Mouse (Mus musculus) embryo, embryonic 10.5 days (tissue): ENCODE results near the gene Gm20388.

Source experiments
- DNase-seq: peaks from one replicate; pipeline ENCODE4 v3.0.0-alpha.2; 2015; ENCODE audit warnings: low spot score

Gene Gm20388

DNA sequence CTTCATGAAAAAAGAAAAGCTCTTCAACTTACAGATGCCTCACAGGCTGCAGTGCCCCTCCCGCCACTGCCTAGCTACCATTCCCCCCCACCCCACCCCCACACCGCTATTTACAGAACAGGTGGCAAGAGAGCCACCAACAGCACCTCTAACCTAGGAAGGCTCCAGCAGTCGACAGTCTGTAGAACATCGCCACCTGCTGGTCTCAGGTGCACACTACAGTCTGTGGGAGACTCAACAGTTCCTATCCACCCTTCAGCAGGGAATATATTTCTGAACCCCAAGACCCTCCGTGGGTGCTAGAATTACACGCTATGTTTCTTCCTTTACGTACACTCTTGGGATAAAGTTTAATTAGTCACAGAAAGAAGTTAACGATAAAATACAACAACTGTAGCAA is 4457.6 kb downstream of the Gm20388 start:
- peak; percentile 88 for DNase-seq

DNA sequence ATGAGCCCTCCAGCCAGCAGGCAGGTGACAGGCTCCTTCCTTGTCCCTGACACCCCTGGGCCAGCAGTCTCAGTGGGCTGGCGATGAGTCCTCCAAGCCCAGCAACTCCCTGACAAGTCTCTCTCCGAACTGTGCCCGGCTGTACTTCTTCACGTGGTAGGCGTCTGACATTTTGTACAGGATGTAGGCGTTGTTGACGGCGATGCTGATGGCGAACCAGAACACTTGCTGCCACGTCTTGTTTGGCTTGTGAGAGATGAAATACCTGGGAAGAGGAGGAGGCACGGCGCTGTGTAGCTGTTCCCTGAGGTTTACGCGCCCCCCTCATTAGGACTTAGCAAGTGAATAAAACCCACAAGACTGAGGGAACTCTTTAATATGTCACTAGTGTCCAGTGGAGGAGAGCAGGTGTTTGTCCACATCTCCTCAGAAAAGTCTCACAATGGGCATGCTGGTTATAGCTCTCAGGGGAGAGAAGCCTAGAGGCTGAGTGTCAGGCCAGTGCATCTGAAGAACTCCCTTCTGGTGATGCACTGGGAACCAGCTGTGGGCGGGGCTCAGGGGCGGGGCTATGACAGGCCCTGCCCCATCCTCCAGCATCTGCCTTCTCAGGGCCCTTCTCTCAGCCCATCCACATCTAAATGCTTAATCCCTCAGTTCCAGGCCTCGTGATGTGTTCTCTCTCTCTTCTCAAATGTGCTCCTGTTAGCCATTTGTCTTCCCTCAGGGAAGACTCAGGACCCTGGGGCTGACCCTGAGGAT is 4460.0 kb downstream of the Gm20388 start:
- DNase-seq: peak; percentile 27

DNA sequence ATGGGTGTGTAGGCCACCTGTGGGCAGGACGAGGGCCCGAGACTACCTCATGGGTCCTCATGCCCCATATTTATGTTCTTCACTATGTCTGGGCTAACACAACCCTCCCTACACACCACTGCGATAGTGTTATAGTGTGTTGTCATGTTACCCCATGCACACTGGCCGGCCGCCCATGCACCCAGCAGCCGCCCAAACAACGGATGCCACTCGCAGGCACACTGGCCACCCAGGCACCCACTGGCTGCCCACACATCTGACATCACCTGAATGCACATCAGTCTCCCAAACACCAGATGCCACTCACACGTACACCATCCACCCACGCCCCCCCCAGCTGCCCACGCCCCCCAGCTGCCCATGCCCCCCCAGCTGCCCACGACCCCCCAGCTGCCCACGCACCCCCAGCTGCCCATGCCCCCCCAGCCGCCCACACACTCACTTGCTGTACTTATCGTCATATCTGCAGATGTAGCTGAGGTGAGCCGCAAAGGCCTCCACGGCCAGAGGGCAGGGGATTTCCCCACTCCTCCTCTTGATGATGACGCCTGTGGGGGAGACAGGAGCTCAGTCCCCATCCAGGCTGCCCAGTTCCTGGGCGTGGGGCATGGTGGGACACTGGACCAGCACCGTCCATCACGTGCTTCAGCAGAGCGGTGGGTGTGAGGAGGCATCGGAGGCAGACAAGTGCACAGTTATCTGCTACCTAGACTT is 4460.9 kb downstream of the Gm20388 start:
- no peak for DNase-seq

DNA sequence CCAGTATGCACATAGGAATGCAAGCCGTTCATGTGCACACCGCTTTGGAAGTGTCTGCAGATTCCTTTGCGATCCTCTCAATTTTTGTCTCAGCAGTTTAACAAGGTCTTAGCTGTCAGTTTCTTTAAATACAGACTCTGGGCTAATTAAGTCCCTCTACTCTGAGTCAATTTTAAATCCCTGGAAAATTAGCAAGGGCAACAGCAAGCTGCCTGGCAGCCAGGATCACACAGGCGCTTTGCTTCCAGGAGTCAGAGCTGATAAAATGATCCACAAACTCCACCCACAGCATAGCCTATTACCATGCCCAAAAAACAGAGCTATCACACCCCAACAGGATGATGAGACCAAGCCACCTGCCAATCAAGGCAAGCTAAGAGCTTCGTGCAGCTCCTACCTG is 4463.1 kb downstream of the Gm20388 start:
- DNase-seq: no peak

DNA sequence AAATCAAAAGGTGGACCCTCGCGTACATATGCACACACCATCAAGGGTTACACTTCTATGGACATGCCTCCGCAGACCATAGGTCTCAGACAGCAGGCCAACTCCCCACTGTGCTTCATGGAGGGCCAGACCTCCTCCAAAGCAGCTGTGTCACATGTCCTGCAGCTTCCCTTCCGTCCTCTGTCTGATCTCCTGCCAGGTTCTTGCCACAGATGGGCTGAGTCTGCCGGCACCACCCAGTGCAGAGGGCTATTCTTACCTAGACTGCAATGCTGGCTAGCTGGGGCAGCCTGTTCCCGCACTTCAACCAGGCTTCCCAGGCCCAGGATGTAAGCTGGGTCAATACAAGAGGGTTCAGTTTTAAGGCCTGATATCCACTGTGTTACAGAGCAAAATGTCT is 4464.5 kb downstream of the Gm20388 start:
- no peak for DNase-seq

DNA sequence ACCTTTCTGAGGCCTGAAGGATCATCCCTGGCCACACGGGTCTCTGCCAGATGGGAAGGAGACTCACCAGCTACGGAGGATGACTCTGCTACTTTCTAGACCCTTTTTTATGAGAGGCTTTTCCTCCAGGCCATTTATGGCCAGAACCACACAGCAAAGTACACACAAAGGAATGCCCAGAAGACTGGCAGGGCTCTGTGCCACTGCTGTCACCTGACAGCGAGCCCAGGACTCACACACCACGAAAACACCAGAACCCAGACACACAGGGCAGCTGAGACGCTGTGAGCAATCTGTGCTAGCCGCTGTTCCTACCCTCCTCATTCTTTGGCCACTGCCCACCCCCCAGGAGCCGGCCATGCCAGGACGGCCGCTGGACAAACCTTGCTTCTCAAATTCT is 4465.1 kb downstream of the Gm20388 start:
- DNase-seq: no peak

DNA sequence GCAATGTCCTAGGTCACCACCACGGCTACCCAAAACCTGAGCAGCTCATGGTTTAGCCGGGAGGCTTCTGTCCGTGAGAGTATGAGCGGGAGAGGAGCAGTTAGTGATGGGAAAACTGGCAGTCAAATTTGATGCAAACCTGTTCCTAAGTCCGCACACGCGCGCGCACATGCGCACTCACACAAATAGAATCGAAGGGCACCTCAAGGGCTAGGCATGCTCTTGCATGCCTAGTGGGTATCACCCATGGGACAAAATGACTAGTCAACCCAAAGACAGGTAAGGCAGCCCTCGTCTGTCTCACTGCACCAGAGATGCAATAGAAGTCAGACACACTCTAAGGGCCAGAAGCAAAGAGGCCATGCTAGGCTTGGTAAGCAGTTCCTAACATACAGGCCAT is 4465.8 kb downstream of the Gm20388 start:
- no peak for DNase-seq

DNA sequence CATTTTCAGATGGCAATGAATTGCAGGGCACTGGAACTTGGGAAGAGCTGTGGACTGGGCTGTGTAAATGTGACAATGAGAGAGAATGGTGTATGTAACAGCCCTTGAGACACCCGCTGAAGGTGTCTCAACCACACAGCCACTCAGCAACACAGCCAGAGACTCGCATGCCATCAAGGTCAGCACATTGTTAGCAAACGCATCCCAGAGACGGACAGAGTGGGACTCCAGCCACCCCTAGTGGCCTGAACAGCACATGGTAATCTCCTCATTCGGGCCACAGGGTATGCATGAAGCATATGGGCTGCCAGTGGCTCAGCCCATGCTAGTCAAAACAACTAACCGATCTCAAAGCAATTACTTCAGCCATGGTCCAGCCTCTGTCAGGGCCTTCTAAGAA is 4468.6 kb downstream of the Gm20388 start:
- DNase-seq: peak; percentile 7

DNA sequence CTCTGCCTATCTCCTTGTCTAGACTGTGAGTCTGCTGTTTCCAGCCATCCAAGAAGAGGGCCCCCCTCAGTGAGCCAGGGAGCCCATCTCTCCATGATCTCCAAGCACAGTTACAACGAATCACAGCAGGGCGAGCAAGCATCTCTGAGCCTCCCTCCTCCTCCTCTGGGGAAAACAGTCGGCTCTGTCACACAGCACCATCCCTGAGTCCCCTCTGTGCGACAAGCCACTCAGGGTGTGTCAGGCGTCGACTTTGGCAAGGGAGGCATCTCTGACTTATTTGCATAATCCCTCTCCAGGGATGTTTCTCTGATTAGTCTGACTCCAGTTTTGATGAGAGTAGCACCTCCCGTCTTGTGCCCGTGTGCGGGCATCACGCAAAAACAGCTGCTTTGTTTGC is 4471.6 kb downstream of the Gm20388 start:
- no peak for DNase-seq

DNA sequence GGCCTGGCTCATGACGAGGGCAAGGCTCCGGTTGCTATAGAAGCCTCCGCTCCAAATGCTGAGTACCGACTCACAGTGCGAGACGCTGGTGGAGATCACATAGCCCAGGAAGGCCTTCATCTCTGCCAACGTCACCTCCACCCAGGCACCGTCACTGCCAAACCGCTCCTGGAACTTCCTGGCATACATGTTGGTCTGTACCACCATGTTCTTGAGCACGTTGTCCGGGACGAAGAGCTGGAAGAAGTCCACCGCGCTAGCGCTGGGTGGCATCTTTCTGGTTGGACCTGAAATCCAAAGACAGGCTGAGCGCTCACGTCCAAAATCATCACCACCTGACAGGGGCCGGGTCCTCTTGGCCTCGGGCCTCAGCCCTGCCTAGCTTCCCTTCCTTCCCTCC is 4473.7 kb downstream of the Gm20388 start:
- no peak for DNase-seq

DNA sequence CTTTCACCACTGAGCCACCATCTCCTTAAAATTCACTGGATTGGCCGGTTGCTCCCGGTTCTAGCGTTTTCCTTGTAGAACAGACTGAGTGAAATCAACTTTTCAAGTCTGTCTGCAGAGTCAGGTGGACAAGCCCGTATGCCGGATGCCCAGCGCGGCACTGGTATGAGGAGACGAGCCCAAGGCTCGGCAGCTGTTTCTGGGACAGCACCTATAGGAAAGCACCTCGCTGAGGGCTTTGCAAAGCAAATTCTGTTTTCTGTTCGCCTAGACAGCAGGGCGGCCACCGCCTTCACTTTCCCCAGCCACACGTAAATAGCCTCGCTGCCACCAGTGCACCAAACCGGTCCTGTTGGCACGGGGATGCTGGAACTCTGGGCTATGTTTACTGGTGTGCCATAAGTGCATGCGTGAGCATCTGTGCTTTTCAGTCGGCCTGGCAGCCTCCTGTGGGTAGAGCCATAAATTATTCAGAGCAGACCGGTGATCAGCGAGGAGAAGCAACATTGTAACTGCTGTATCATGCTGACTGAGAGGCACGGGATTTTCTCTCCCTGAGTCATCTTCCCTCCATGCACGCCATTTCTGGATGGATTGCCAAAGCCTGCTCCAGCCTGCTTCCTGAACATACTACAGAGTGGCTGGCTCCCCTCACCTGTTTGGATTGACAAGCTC is 4475.7 kb downstream of the Gm20388 start:
- DNase-seq: no peak

DNA sequence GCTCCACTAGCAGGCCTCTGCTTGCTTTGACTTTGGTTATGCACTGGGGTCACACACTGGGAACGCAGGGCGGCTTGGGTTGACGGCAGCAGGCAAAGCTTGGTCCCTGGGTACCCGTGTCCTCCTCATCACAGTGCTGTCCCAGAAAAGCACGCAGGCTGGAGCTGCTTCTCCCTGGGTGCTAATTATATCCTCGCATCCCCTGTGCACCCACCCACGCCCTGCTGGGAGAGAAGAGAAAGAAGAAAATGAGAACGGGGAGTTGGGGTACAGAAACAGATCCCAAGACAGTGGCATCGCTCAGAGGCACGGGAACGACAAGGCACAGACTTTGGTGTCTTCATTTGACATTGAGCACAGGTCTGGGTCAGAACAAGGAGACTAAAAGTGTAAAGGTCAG is 4478.9 kb downstream of the Gm20388 start:
- DNase-seq: no peak

DNA sequence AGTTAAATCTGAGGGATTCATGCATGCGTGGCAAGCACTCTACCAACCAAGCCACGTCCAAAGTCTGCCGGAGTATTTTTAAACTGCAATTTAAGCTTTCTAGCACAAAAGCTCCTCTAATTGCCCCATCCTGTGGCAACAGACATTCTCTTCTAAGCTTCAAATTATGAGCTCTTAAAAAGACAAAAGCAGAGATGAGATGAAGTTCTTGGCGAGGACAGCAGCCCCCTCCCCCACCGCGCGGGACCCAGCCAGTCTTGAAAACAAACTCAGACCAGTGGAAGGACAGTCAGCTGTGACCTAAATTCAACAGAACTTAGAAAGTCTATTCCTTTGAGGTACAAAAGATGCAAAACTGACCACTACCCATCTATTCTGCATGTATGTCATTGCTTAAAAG is 4480.6 kb downstream of the Gm20388 start:
- no peak for DNase-seq

DNA sequence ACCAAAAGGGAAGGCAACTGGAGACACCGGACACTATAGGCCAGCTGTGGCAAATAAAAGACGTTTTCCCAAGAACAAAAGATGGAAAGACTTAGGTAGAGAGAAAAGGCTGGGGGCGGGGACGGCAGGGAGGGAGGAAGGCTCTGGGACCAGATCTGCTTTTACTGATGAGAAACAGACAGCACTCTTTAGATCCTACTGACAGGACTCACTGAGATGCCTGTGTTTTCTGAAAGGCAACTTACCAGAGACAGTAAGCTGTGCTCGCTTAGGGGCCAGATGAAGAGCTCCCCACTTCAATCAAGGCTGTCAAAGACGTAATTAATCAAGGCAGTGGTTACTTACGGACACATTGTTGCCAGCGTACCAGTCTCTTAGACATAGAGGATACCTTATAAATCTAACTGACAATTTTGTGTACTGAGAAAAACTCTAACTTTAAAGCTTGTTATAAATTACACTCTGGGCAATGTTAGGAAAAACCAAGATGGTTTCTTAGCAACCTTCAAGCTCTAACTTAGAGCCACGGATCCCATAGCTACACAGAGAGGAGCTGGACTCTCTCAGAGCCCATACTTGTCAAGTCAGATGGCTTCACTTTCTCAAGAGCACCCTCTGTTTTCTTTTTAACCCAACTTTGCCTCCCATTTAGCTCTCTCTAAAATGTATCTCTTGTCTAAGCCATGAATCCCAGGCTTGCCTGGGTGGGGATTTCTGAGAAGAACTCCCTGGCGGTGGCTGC is 4481.8 kb downstream of the Gm20388 start:
- DNase-seq: peak; percentile 6

DNA sequence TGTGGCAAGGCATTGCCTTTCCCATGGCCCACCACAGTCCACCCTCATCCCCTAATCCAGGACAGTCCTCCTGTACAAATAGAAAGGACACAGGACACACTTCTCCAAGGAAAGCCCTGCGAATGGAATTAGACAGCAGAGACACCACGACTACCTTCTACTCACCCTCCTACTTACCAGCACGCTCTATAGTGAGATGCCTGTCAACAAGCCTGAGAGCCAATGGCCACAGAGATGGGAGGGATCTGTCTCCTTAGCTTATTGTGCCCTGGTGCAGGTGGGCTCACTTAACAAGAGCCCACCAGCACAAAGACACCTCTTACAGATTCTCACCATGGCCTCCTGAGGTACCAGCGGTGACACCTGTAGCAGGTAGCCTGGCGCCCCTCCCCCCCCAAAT is 4482.4 kb downstream of the Gm20388 start:
- no peak for DNase-seq

DNA sequence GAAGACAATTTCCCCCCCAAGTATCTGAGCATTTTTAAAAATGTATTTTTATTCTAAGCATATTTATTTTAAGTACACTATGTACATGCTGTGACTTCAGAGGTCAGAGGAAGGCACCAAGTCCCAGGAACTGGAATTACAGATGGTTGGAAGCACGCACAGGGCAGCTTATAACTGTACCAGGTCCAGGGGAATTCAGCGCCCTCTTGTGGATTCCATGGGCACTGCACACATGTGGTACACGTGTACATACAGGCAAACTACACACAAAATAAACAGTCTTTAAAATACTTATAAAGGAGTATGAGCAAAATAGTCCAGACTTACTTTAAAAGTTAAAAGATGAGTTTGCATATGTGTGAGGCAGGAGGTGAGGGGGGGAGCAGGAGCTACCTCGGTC is 4483.3 kb downstream of the Gm20388 start:
- peak; percentile 15 for DNase-seq

DNA sequence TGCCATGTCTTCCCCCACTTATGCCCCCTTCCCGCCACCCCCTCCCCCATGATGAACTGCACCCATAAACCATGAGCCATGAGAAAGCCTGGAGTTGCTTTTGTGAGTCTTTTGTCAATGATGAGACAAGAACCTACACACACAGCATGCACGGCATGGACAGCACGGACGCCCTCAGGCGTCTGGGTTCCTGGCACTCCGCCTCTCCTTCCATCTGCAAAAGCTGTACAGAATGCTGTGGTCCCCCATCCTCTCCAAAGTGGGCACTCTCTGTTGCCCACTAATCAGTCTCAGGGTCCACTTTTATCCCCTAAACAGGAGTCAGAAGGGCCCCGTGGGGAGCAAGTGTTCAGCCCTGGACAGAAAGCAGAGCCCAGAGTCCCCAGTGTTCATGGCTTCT is 4484.3 kb downstream of the Gm20388 start:
- no peak for DNase-seq
